Mouse (Mus musculus) bone marrow, adult 2 months (tissue): Measurements from ENCODE around the gene Agap3. TPM values are rescaled to one million over a fixed set of nuclear protein-coding genes. Genes with fewer than 3 reads are reported as not detected.

Experiments
- H3K27ac ChIP-seq: fragments of 200-500 bp; 2 replicates; pipeline ENCODE4 v1.5.1; 2012; ENCODE audit warnings: low read depth, mild to moderate bottlenecking, control low read depth, inconsistent platforms, low read length; ENCODE audit not compliant: control insufficient read depth, poor library complexity, insufficient read depth
- H3K4me1 ChIP-seq: fragments of 200-500 bp; 2 replicates; pipeline ENCODE4 v1.6.1; 2011; ENCODE audit warnings: low read length; ENCODE audit not compliant: control insufficient read depth, insufficient read depth
- H3K4me3 ChIP-seq: fragments of 200-500 bp; replicated peaks from 2 replicates; pipeline ENCODE3; 2011; ENCODE audit warnings: mild to moderate bottlenecking, low read depth, low read length, control low read depth; ENCODE audit not compliant: control insufficient read depth
- CTCF ChIP-seq: fragments of 200-500 bp; IDR thresholded peaks from 2 replicates; pipeline ENCODE4 v1.5.1; 2011; ENCODE audit warnings: low read length, control low read depth; ENCODE audit not compliant: control insufficient read depth, insufficient read depth
- POLR2A ChIP-seq: fragments of 200-500 bp; IDR thresholded peaks from 2 replicates; pipeline ENCODE4 v1.6.1; 2011; ENCODE audit warnings: low read depth, mild to moderate bottlenecking, control low read depth, low read length, borderline replicate concordance; ENCODE audit not compliant: control insufficient read depth
- WGBS: fragments of 180-500 bp; shearing (Covaris S2); methylation state at CpG from one replicate; pipeline ENCODE4 v1.1.7; 2018; 5-methylcytosine and 5-hydroxymethylcytosine counted together
- polyA plus RNA-seq: library from polyadenylated mRNA; stranded (reverse); fragments of >200 nt; gene quantifications from 2 replicates; pipeline ENCODE4 v1.2.4, GENCODE M21; 2011; ENCODE audit warnings: low replicate concordance; ENCODE audit not compliant: missing spikeins, insufficient read depth, insufficient read length

The Agap3 gene
- polyA plus RNA-seq, 1 experiment, result 28.2 TPM

DNA sequence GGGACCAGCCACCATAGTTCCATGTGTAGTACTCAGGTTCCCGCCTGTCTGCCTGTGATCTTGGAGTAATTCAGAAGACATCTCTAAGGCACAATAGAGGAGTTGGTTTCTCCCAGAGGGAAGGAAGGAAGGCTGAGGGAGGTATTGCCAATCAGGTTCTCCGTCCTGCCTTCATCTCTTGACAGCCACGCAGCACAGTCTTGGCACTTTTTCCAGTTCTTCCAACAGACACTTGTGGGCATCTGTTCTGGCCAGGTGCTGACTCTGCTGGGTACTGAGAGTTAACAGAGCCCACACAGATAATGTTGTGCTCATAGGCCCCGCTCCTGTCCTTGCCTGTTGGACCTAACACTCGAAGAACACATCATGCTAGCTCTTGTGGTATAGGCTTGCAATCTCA, 34.8 kb downstream of the Agap3 start:
- no peak for TF ChIP-seq CTCF
- WGBS, result 86% methylated on average over 5 of the region's 5 CpGs

DNA sequence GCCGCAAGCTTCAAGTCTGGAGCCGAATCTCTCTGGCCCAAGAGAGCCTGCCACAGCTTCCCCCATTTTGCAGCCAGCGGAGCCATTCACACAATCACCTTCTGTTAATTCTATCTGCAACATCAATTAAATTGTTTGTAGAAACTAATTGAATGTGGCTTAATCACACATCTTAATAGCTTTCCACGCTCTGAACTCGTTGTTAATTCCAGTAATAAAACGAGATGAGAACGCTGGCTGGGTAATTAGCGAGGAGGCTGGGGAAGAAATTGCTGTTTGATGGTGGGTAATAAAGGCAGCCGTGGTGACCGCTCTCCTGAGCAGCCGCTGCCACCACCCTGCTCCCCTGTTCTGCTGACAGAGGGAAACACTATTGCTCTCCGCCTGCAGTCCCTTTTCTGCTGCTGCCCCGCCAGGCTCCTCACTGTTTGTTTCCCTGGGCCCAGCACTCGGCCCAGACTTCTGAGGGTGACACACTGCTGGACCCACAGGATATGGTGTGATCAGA, 38.5 kb downstream of the Agap3 start:
- Histone ChIP-seq H3K4me1 (no peaks in the 10 kb centered on the region), H3K4me3 (no peak overlapping the region), H3K27ac (no peak overlapping the region)
- TF ChIP-seq CTCF (no peak), POLR2A (no peak)
- WGBS, result 88% methylated on average over 14 of the region's 14 CpGs

More for the DNA sequence above, 34.8 kb downstream of the Agap3 start:
- Histone ChIP-seq H3K27ac (no peak overlapping the region), H3K4me3 (no peak overlapping the region), H3K4me1 (no peaks in the 10 kb centered on the region)

DNA sequence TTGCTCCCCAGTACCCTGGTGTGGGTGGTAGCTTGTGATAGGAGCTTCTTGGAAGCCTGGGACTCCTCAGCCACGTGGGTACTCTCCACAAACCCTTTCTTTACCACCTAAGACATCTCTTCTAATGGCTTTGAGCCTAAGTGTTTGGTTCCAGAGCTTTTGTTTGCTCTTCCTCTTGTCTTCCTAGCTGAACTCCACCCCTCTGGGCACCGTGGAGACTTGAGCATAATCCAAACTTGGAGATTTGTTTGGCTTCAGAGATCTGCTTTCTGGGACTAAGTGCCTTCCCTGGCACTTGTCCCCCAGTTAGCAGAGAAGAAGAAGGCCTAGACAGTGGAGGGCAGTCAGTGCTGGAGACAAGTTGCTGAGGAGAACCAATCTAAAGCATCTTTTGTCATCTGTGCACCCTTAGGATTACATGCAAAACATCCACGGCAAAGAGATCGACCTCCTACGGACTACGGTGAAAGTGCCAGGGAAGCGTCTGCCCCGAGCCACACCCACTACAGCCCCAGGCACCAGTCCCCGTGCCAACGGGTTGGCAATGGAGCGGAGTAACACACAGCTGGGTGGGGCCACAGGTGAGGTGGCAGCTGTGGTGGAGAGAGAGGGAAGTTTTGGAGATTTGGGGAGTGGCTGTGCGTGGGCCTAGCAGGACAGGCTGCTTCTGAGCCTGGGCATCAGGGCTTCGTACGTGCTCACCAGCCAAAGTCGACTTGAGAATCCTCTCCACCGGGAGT, 40.7 kb downstream of the Agap3 start:
- WGBS, result 86% methylated on average over 16 of the region's 16 CpGs
- no peaks in the 10 kb centered on the region for H3K4me1 ChIP-seq
- H3K27ac ChIP-seq, result no peak overlapping the region
- no peak for TF ChIP-seq CTCF
- TF ChIP-seq POLR2A, result no peak
- H3K4me3 ChIP-seq, result no peak overlapping the region

DNA sequence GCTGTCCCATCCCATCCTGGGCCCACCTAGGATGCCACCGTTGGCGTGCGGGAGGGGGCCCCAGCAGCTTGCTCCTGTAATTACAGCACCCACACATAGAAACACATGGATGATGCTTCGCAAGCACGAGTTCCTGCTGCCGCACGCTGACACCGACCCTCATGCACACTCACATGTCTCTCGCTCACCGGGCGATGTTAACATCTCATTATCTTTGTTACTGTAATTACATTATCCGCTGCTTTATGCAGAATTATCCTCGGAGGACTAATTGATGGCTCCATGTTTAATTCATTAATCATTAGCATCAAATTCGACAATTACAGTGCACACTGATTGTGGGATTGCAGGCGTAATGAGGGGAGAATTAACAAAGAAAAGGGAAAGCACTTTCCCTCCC, 43.0 kb downstream of the Agap3 start:
- Histone ChIP-seq H3K4me1 (no peaks in the 10 kb centered on the region), H3K27ac (no peak overlapping the region)
- WGBS, result 88% methylated on average over 15 of the region's 15 CpGs

DNA sequence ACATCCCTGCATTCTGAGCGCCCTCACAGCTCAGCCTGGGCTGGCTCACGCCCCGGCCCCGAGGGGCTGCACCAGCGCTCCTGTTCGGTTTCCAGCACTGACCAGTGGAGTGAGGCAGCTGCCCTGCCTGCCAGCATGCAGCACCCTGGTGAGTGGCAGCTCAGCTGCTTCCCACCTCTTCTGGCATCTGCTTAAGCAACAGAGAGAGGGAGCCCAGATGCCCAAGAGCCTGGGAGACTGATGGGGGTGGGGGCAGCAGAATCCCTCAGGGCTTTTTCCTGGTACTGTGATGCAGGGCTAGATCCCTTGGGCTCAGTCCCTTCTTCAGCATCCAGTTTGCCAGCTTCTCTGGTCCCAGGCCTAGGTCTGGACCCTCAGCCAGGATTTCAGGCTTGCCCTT, 44.8 kb downstream of the Agap3 start:
- Histone ChIP-seq H3K27ac (no peak overlapping the region), H3K4me1 (no peaks in the 10 kb centered on the region), H3K4me3 (no peak overlapping the region)
- 99% methylated on average over 6 of the region's 6 CpGs for WGBS
- no peak for TF ChIP-seq CTCF
- no peak for TF ChIP-seq POLR2A

More for the DNA sequence above, 43.0 kb downstream of the Agap3 start:
- TF ChIP-seq POLR2A (no peak), CTCF (no peak)
- H3K4me3 ChIP-seq, result no peak overlapping the region

DNA sequence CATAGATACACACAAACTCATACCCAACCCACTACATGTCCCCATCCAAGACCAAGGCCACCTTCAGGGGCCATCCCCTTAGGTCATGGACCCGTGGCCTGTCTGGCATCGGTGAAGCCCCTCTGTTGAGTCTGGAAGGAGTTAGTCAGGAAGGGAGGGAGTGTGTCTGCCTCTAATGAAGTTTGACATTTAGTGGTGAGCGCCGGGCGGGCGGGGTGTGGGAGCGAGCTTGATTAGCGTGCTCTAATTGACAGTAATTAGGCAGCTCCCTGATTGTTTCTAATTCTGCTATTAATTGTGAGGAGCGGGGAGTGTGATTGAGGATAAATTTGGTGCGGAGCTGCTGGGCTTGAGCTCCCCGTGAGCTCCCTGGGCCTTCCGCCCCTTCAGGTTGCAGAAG, 45.5 kb downstream of the Agap3 start:
- 94% methylated on average over 12 of the region's 12 CpGs for WGBS
- no peaks in the 10 kb centered on the region for H3K4me1 ChIP-seq
- no peak for TF ChIP-seq CTCF
- TF ChIP-seq POLR2A, result no peak
- no peak overlapping the region for H3K4me3 ChIP-seq
- no peak overlapping the region for H3K27ac ChIP-seq

DNA sequence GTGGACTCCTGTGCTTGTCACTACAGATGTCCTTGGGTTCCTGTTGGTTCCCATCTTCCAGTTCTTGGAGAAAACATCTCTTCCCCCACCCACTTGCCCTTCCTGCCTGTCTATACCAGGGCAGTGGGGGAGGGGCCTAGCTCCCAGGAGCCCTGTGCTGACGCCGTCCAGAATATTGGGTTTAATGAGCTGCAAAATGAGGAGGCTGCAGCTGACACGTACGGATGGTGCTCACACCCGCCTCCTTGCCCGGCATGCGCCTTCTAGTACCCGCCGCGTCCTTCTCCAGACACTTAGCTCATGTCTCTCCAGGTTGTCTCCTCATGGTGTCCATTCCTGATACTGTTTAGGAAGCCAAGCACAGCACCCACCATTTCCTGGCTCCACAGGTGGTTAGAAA, 47.1 kb downstream of the Agap3 start:
- Histone ChIP-seq H3K4me1 (no peaks in the 10 kb centered on the region), H3K4me3 (no peak overlapping the region), H3K27ac (no peak overlapping the region)
- 90% methylated on average over 10 of the region's 10 CpGs for WGBS
- no peak for TF ChIP-seq CTCF

DNA sequence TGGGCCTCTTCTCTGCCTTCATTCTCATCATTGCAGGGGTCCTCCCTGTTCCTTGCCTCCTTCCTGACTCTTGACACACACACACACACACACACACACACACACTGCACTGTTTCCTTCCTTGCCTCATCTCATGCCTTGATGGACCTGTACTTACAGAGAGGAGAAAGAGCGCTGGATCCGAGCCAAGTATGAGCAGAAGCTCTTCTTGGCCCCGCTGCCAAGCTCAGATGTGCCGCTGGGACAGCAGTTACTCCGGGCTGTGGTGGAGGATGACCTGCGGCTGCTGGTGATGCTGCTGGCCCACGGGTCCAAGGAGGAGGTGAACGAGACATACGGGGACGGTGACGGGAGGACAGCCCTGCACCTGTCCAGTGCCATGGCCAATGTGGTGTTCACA, 48.9 kb downstream of the Agap3 start:
- 93% methylated on average over 11 of the region's 11 CpGs for WGBS

DNA sequence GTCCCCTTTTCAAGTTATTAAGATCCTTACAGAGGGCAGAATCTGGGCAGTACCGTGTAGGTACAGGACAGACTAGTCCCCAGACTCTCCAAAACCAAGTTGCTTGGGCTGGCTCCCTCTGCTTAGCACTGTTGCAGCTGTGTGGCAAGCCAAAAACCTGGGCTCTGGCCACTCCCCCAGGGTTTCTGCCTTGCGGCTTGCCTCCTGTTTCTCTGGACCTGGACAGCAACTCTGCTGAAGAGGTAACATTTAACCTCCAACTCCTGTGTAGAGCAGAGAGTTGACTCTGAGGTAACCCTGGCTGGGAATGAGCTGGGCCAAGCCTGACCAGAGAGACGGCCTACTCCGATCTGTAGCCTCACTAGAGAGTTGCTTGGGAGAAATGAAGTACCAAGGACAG, 50.8 kb downstream of the Agap3 start:
- WGBS, result 81% methylated on average over 4 of the region's 4 CpGs
- Histone ChIP-seq H3K27ac (no peak overlapping the region), H3K4me3 (no peak overlapping the region), H3K4me1 (no peaks in the 10 kb centered on the region)
- TF ChIP-seq CTCF (no peak), POLR2A (no peak)

More for the DNA sequence above, 48.9 kb downstream of the Agap3 start:
- Histone ChIP-seq H3K27ac (no peak overlapping the region), H3K4me1 (no peaks in the 10 kb centered on the region), H3K4me3 (no peak overlapping the region)
- no peak for TF ChIP-seq CTCF
- no peak for TF ChIP-seq POLR2A
